Mouse (Mus musculus): ENCODE results near the gene Btf3. TPM values are rescaled to one million over a fixed set of nuclear protein-coding genes. Genes with fewer than 3 reads are reported as not detected.

Btf3 gene
- polyA plus RNA-seq, 1 experiment from 2014 or later, result 461 TPM

- peak; percentile 80 for ATAC-seq
- no peaks in the 10 kb centered on the region for H3K4me1 ChIP-seq (ENCODE audit: control insufficient read depth, insufficient read depth, low read length)
- no peaks in the 10 kb centered on the region for H3K9me3 ChIP-seq (replicated peaks; ENCODE audit: control insufficient read depth, low read length, poor library complexity, severe bottlenecking)
- no peaks in the 10 kb centered on the region for H3K27me3 ChIP-seq (ENCODE audit: control insufficient read depth, insufficient read depth, low read depth, low read length)
- H3K4me3 ChIP-seq (ENCODE audit: low read depth, low read length), result peak overlapping the region; percentile 11
- 47% methylated on average over 21 of the region's 21 CpGs for WGBS
- peak overlapping the region; percentile 44 for H3K4me2 ChIP-seq (ENCODE audit: low read length)
- H3K27ac ChIP-seq (ENCODE audit: low read length), result no peak overlapping the region
- H3K9ac ChIP-seq (ENCODE audit: low read depth, low read length), result peak overlapping the region; percentile 15; the same call in 1 of the 2 replicates
- H3K36me3 ChIP-seq (ENCODE audit: control insufficient read depth, insufficient read depth, low read length), result no peaks in the 10 kb centered on the region
Measured at GRCm38 (mm10) chr13:98298833-98299758, 17.7 kb downstream of the Btf3 start.

- Histone ChIP-seq H3K9me3 (replicated peaks; ENCODE audit: control insufficient read depth, low read length, poor library complexity, severe bottlenecking) (no peaks in the 10 kb centered on the region), H3K27me3 (ENCODE audit: control insufficient read depth, insufficient read depth, low read depth, low read length) (no peaks in the 10 kb centered on the region), H3K9ac (ENCODE audit: low read depth, low read length) (no peak overlapping the region), H3K36me3 (ENCODE audit: control insufficient read depth, insufficient read depth, low read length) (no peaks in the 10 kb centered on the region), H3K4me3 (ENCODE audit: low read depth, low read length) (no peak overlapping the region), H3K27ac (ENCODE audit: low read length) (no peak overlapping the region), H3K4me1 (ENCODE audit: control insufficient read depth, insufficient read depth, low read length) (no peaks in the 10 kb centered on the region), H3K4me2 (ENCODE audit: low read length) (no peak overlapping the region)
- 97% methylated on average over 6 of the region's 6 CpGs for WGBS
- no peak for ATAC-seq
Measured at GRCm38 (mm10) chr13:98297883-98298482, 18.8 kb downstream of the Btf3 start.

DNA sequence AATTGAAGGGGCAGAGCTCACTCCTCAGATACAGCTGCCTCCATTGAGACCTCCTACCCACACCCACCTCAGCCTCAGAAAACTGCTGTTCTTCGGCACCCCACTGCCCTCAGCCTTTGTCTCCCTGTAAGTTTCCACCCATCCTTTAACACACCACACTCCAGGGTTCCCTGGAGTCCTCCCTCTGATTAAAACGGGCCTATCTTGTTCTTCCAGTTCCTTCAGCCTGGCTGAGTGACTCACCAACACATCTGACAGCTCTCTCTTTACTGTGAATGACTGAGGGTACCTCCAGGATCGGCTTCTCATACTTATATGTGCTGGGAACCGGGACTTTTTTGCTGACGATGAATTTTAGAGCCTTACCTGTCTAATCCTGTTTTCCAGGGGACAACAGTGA is 20.7 kb downstream of the Btf3 start:
- Histone ChIP-seq H3K36me3 (ENCODE audit: control insufficient read depth, insufficient read depth, low read length) (no peaks in the 10 kb centered on the region), H3K4me1 (ENCODE audit: control insufficient read depth, insufficient read depth, low read length) (no peaks in the 10 kb centered on the region), H3K27me3 (ENCODE audit: control insufficient read depth, insufficient read depth, low read depth, low read length) (no peaks in the 10 kb centered on the region), H3K27ac (ENCODE audit: low read length) (no peak overlapping the region), H3K4me3 (ENCODE audit: low read depth, low read length) (no peak overlapping the region), H3K9me3 (replicated peaks; ENCODE audit: control insufficient read depth, low read length, poor library complexity, severe bottlenecking) (no peaks in the 10 kb centered on the region), H3K9ac (ENCODE audit: low read depth, low read length) (no peak overlapping the region), H3K4me2 (ENCODE audit: low read length) (no peak overlapping the region)
- ATAC-seq, result no peak
- WGBS, result 53% methylated on average over 5 of the region's 5 CpGs

GRCm38 (mm10) chr13:98291712-98292111 is 25.1 kb downstream of the Btf3 start:
- H3K27ac ChIP-seq (ENCODE audit: low read length), result no peak overlapping the region
- H3K9ac ChIP-seq (ENCODE audit: low read depth, low read length), result no peak overlapping the region
- no peak overlapping the region for H3K4me3 ChIP-seq (ENCODE audit: low read depth, low read length)
- 92% methylated on average over 8 of the region's 8 CpGs for WGBS
- no peak overlapping the region for H3K4me2 ChIP-seq (ENCODE audit: low read length)
- no peaks in the 10 kb centered on the region for H3K9me3 ChIP-seq (replicated peaks; ENCODE audit: control insufficient read depth, low read length, poor library complexity, severe bottlenecking)
- no peak for ATAC-seq
- no peaks in the 10 kb centered on the region for H3K4me1 ChIP-seq (ENCODE audit: control insufficient read depth, insufficient read depth, low read length)
- no peaks in the 10 kb centered on the region for H3K27me3 ChIP-seq (ENCODE audit: control insufficient read depth, insufficient read depth, low read depth, low read length)
- no peaks in the 10 kb centered on the region for H3K36me3 ChIP-seq (ENCODE audit: control insufficient read depth, insufficient read depth, low read length)

- no peak overlapping the region for H3K27ac ChIP-seq (ENCODE audit: low read length)
- no peak overlapping the region for H3K4me3 ChIP-seq (ENCODE audit: low read depth, low read length)
- H3K4me1 ChIP-seq (ENCODE audit: control insufficient read depth, insufficient read depth, low read length), result no peaks in the 10 kb centered on the region
- H3K4me2 ChIP-seq (ENCODE audit: low read length), result no peak overlapping the region
- 37% methylated on average over 2 of the region's 2 CpGs for WGBS
- H3K27me3 ChIP-seq (ENCODE audit: control insufficient read depth, insufficient read depth, low read depth, low read length), result no peaks in the 10 kb centered on the region
- H3K9ac ChIP-seq (ENCODE audit: low read depth, low read length), result no peak overlapping the region
- no peaks in the 10 kb centered on the region for H3K9me3 ChIP-seq (replicated peaks; ENCODE audit: control insufficient read depth, low read length, poor library complexity, severe bottlenecking)
- ATAC-seq, result no peak
- no peaks in the 10 kb centered on the region for H3K36me3 ChIP-seq (ENCODE audit: control insufficient read depth, insufficient read depth, low read length)
Measured at GRCm38 (mm10) chr13:98290719-98291118, 26.1 kb downstream of the Btf3 start.

GRCm38 (mm10) chr13:98280990-98281650 is 35.7 kb downstream of the Btf3 start:
- H3K9ac ChIP-seq (ENCODE audit: low read depth, low read length), result no peak overlapping the region
- ATAC-seq, result no peak
- H3K9me3 ChIP-seq (replicated peaks; ENCODE audit: control insufficient read depth, low read length, poor library complexity, severe bottlenecking), result no peaks in the 10 kb centered on the region
- no peak overlapping the region for H3K27ac ChIP-seq (ENCODE audit: low read length)
- H3K4me1 ChIP-seq (ENCODE audit: control insufficient read depth, insufficient read depth, low read length), result no peaks in the 10 kb centered on the region
- H3K27me3 ChIP-seq (ENCODE audit: control insufficient read depth, insufficient read depth, low read depth, low read length), result no peaks in the 10 kb centered on the region
- H3K4me3 ChIP-seq (ENCODE audit: low read depth, low read length), result no peak overlapping the region
- H3K36me3 ChIP-seq (ENCODE audit: control insufficient read depth, insufficient read depth, low read length), result no peaks in the 10 kb centered on the region
- 81% methylated on average over 12 of the region's 12 CpGs for WGBS
- no peak overlapping the region for H3K4me2 ChIP-seq (ENCODE audit: low read length)

GRCm38 (mm10) chr13:98279686-98280085 is 37.1 kb downstream of the Btf3 start, which contains the start of gene Gm21976:
Gene Gm21976 (plus strand): TSS chr13:98279887.
- H3K27me3 ChIP-seq (ENCODE audit: control insufficient read depth, insufficient read depth, low read depth, low read length), result no peaks in the 10 kb centered on the region
- H3K9ac ChIP-seq (ENCODE audit: low read depth, low read length), result no peak within 1 kb of the TSS
- H3K4me2 ChIP-seq (ENCODE audit: low read length), result no peak within 1 kb of the TSS
- no peak within 1 kb of the TSS for H3K4me3 ChIP-seq (ENCODE audit: low read depth, low read length)
- WGBS, result 84% methylated on average over 5 of the region's 5 CpGs
- no peak within 1 kb of the TSS for H3K27ac ChIP-seq (ENCODE audit: low read length)
- ATAC-seq, result no peak
- no peaks in the 10 kb centered on the region for H3K9me3 ChIP-seq (replicated peaks; ENCODE audit: control insufficient read depth, low read length, poor library complexity, severe bottlenecking)
- peaks cover 2% of the 10 kb centered on the region; the same call in 1 of the 2 replicates for H3K36me3 ChIP-seq (ENCODE audit: control insufficient read depth, insufficient read depth, low read length)
- H3K4me1 ChIP-seq (ENCODE audit: control insufficient read depth, insufficient read depth, low read length), result no peaks in the 10 kb centered on the region

DNA sequence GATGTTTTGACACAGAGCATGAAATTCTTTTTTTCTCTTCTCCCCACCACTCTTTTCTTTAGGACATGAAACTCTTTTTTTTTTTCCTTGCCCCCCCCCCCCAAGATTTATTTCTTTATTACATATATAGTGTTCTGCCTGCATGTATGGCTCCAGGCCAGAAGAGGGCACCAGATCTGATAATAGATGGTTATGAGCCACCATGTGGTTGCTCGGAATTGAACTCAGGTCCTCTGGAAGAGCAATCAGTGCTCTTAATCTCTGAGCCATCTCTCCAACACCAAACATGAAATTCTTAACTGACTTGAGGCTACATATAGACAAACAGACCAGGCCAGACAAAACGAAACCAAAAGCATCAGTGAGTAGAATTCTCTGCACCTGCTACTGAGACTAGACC is 39.3 kb downstream of the Btf3 start:
- ATAC-seq, result no peak

DNA sequence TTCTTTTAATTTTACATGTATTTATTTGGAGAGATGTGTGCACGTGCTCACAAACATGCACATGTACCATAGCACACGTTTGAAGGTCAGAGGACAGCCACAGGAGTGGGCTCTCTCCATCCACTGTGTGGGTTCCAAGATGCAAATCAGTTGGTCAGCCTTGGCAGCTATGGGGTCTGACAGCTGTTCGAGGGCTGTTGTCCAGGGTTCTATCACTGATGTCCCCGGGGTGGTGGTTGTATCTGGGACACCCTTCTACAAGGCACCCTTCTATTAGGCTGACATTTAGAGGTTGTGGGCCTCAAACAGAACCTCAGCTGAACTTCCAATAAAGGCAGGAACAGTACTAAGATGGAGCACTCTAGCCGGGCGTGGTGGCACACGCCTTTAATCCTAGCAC is 40.6 kb downstream of the Btf3 start:
- Histone ChIP-seq H3K27me3 (ENCODE audit: control insufficient read depth, insufficient read depth, low read depth, low read length) (no peaks in the 10 kb centered on the region), H3K4me3 (ENCODE audit: low read depth, low read length) (no peak overlapping the region), H3K27ac (ENCODE audit: low read length) (no peak overlapping the region), H3K36me3 (ENCODE audit: control insufficient read depth, insufficient read depth, low read length) (peaks cover 29% of the 10 kb centered on the region), H3K9ac (ENCODE audit: low read depth, low read length) (no peak overlapping the region), H3K9me3 (replicated peaks; ENCODE audit: control insufficient read depth, low read length, poor library complexity, severe bottlenecking) (no peaks in the 10 kb centered on the region), H3K4me2 (ENCODE audit: low read length) (no peak overlapping the region), H3K4me1 (ENCODE audit: control insufficient read depth, insufficient read depth, low read length) (no peaks in the 10 kb centered on the region)
- no peak for ATAC-seq
- WGBS, result 91% methylated on average over 7 of the region's 7 CpGs

More for the DNA sequence above, 39.3 kb downstream of the Btf3 start:
- H3K4me2 ChIP-seq (ENCODE audit: low read length), result no peak overlapping the region
- no peaks in the 10 kb centered on the region for H3K4me1 ChIP-seq (ENCODE audit: control insufficient read depth, insufficient read depth, low read length)
- no peaks in the 10 kb centered on the region for H3K9me3 ChIP-seq (replicated peaks; ENCODE audit: control insufficient read depth, low read length, poor library complexity, severe bottlenecking)
- H3K27me3 ChIP-seq (ENCODE audit: control insufficient read depth, insufficient read depth, low read depth, low read length), result no peaks in the 10 kb centered on the region
- H3K9ac ChIP-seq (ENCODE audit: low read depth, low read length), result no peak overlapping the region
- H3K4me3 ChIP-seq (ENCODE audit: low read depth, low read length), result no peak overlapping the region
- peaks cover 18% of the 10 kb centered on the region for H3K36me3 ChIP-seq (ENCODE audit: control insufficient read depth, insufficient read depth, low read length)
- no peak overlapping the region for H3K27ac ChIP-seq (ENCODE audit: low read length)
- 83% methylated on average over 2 of the region's 2 CpGs for WGBS
